Mouse (Mus musculus) layer of hippocampus, postnatal 14 days (tissue): ENCODE results near the gene Abcc4. TPM values are rescaled to one million over a fixed set of nuclear protein-coding genes. Genes with fewer than 3 reads are reported as not detected.

Source experiments
- DNase-seq, 2 experiments: peaks; one replicate each; pipeline ENCODE4 v3.0.0; 2021 to 2022; ENCODE audit warnings: low spot score in 2 of 2, mixed read lengths in 1 of 2
- total RNA-seq, 2 experiments: library from RNA; stranded (reverse); gene quantifications; 2 replicates each; pipeline ENCODE4 v1.2.3; 2021

Abcc4 gene
- total RNA-seq, 2 experiments from 2014 or later = 8.8 to 10.3 TPM

GRCm38 (mm10) chr14:118591477-118592403 lies 114.3 kb downstream of the Abcc4 start:
- DNase-seq = peak; percentile 76 to 77

- no peak for DNase-seq
These were observed 123.6 kb downstream of the Abcc4 start for GRCm38 (mm10) chr14:118582333-118582941.

GRCm38 (mm10) chr14:118581673-118582072 lies 124.3 kb downstream of the Abcc4 start:
- no peak for DNase-seq

- no peak for DNase-seq
These were observed 126.8 kb downstream of the Abcc4 start for GRCm38 (mm10) chr14:118579013-118579728.

GRCm38 (mm10) chr14:118577895-118578294 lies 128.1 kb downstream of the Abcc4 start:
- DNase-seq = no peak

GRCm38 (mm10) chr14:118572688-118573245 lies 133.3 kb downstream of the Abcc4 start:
- DNase-seq = no peak

- no peak for DNase-seq
These were observed 136.4 kb downstream of the Abcc4 start for GRCm38 (mm10) chr14:118569586-118569985.

GRCm38 (mm10) chr14:118568116-118568673 lies 137.8 kb downstream of the Abcc4 start:
- DNase-seq = no peak

GRCm38 (mm10) chr14:118566809-118567208 lies 139.2 kb downstream of the Abcc4 start:
- no peak for DNase-seq

GRCm38 (mm10) chr14:118566214-118566688 lies 139.8 kb downstream of the Abcc4 start:
- peak in 1 of 2 experiments; percentile 13 for DNase-seq

GRCm38 (mm10) chr14:118565696-118566095 lies 140.3 kb downstream of the Abcc4 start:
- no peak for DNase-seq

GRCm38 (mm10) chr14:118563570-118563969 lies 142.4 kb downstream of the Abcc4 start:
- DNase-seq = no peak

GRCm38 (mm10) chr14:118552901-118553475 lies 153.0 kb downstream of the Abcc4 start:
- no peak for DNase-seq

- DNase-seq = no peak
These were observed 153.6 kb downstream of the Abcc4 start for GRCm38 (mm10) chr14:118552390-118552789.

- peak in 1 of 2 experiments; percentile 13 for DNase-seq
These were observed 154.2 kb downstream of the Abcc4 start for GRCm38 (mm10) chr14:118551725-118552285.

GRCm38 (mm10) chr14:118551061-118551724 lies 154.8 kb downstream of the Abcc4 start:
- DNase-seq = no peak

- DNase-seq = no peak
These were observed 161.5 kb downstream of the Abcc4 start for GRCm38 (mm10) chr14:118544493-118544892.

GRCm38 (mm10) chr14:118542947-118543346 lies 163.1 kb downstream of the Abcc4 start:
- no peak for DNase-seq

GRCm38 (mm10) chr14:118531539-118531938 lies 174.5 kb downstream of the Abcc4 start:
- no peak for DNase-seq
